Mouse (Mus musculus) adrenal gland, adult 18-20 months (tissue): ENCODE measurements around the gene Tldc2. TPM values are rescaled to one million over a fixed set of nuclear protein-coding genes. Genes with fewer than 3 reads are reported as not detected.

Experiments
- DNase-seq, 2 experiments: peaks; one replicate each; pipeline ENCODE4 v3.0.0; 2021 to 2022; ENCODE audit warnings: low spot score in 2 of 2
- total RNA-seq, 2 experiments: library from RNA; stranded (reverse); gene quantifications; 1 replicate in 1 of 2; 2 replicates in 1 of 2; pipeline ENCODE4 v1.2.3; 2021

The Tldc2 gene
- total RNA-seq, 2 experiments from 2014 or later = not detected

GRCm38 (mm10) chr2:157078059-157078792 lies 8.6 kb upstream of the Tldc2 start:
- peak in 1 of 2 experiments; percentile 55 for DNase-seq

GRCm38 (mm10) chr2:157078793-157079700 lies 7.8 kb upstream of the Tldc2 start, which contains the start of gene Soga1:
TSS of gene Soga1 (minus strand) at chr2:157079254.
- peak; percentile 90 to 91 for DNase-seq

- no peak for DNase-seq
These were observed 7.1 kb upstream of the Tldc2 start for GRCm38 (mm10) chr2:157079701-157080180.

- no peak for DNase-seq
These were observed 5.5 kb upstream of the Tldc2 start for GRCm38 (mm10) chr2:157081331-157081730.

- no peak for DNase-seq
These were observed 4.9 kb upstream of the Tldc2 start for GRCm38 (mm10) chr2:157081960-157082359.

- DNase-seq = no peak
These were observed 1.8 kb upstream of the Tldc2 start for GRCm38 (mm10) chr2:157084831-157085585.

- DNase-seq = no peak
These were observed 872 bp downstream of the Tldc2 start for GRCm38 (mm10) chr2:157087536-157088317.

- no peak for DNase-seq
These were observed 5.2 kb downstream of the Tldc2 start for GRCm38 (mm10) chr2:157092024-157092423.

- peak; percentile 73 to 79 for DNase-seq
These were observed 8.3 kb downstream of the Tldc2 start for GRCm38 (mm10) chr2:157095005-157095755.

- DNase-seq = no peak
These were observed 12.9 kb downstream of the Tldc2 start for GRCm38 (mm10) chr2:157099532-157100318.

- no peak for DNase-seq
These were observed 13.4 kb downstream of the Tldc2 start for GRCm38 (mm10) chr2:157100319-157100605.

- DNase-seq = no peak
These were observed 14.8 kb downstream of the Tldc2 start for GRCm38 (mm10) chr2:157101650-157102049.

GRCm38 (mm10) chr2:157102256-157102655 lies 15.4 kb downstream of the Tldc2 start:
- DNase-seq = no peak

GRCm38 (mm10) chr2:157104454-157104853 lies 17.6 kb downstream of the Tldc2 start:
- no peak for DNase-seq

- DNase-seq = no peak
These were observed 21.4 kb downstream of the Tldc2 start for GRCm38 (mm10) chr2:157108236-157108635.

- DNase-seq = no peak
These were observed 30.1 kb downstream of the Tldc2 start for GRCm38 (mm10) chr2:157116964-157117363.

- DNase-seq = no peak
These were observed 31.7 kb downstream of the Tldc2 start for GRCm38 (mm10) chr2:157118556-157118955.

- no peak for DNase-seq
These were observed 32.2 kb downstream of the Tldc2 start for GRCm38 (mm10) chr2:157119075-157119474.

GRCm38 (mm10) chr2:157121766-157122165 lies 34.9 kb downstream of the Tldc2 start:
- no peak for DNase-seq
